Comparison of ENCODE assay signal across 1 mouse cellular context in the genomic region with DNA sequence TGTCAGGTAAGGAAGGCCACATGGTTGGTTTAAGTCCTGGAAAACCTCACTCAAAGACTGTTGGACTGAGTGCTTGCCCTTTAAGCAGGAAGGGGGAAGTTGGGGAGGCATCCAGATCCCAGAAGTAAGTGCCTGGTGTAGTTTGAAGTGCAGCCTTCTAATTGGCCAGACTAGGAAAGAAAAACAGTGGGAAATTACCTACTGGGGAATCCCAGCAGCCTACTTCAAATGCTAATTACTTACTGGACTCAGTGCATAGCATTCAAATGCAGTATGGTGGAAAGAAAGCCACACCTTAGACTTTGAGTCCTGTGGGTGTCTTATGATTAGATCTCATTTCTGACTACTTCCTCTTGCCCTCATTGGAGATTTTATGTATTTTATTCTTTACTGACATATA.
TF ChIP-seq lines count a peak whose summit lies in the region.

No protein-coding gene starts in this region.

TF ChIP-seq in MEL, 35 proteins besides CTCF, POLR2A, EP300 and RAD21:
- TF ChIP-seq ZMIZ1 (IDR thresholded peaks at IDR 0.05; ENCODE audit: low read depth, low read length), result no peak
- no peak for TF ChIP-seq KAT2A (conservative IDR thresholded peaks at IDR 0.05; ENCODE audit: low read depth, low read length)
- no peak for TF ChIP-seq NRF1 (IDR thresholded peaks at IDR 0.05; ENCODE audit: insufficient read depth, low read depth, low read length, poor library complexity, severe bottlenecking)
- no peak for TF ChIP-seq SMC3 (IDR thresholded peaks at IDR 0.05; ENCODE audit: low read depth, low read length)
- TF ChIP-seq ZNF384 (IDR thresholded peaks at IDR 0.05; ENCODE audit: low read depth, low read length), result no peak
- no peak for TF ChIP-seq POLR2AphosphoS2 (IDR thresholded peaks at IDR 0.05; ENCODE audit: low read length)
- no peak for TF ChIP-seq ZKSCAN1 (IDR thresholded peaks at IDR 0.05; ENCODE audit: low read depth, low read length)
